Mouse (Mus musculus) liver (tissue): ENCODE measurements at regions not wholly inside any gene's neighbourhood (a gene's known extent, or its start where the extent isn't known, plus 50 kb on each side); places are given as distances from the start of the nearest gene placed in this dataset.
A peak's percentile ranks its signal among the peaks of the same experiment; 100 is the strongest.

ENCODE experiments used
- DNase-seq: peaks from one replicate; pipeline ENCODE4 v3.0.0-alpha.2; 2020; ENCODE audit warnings: mixed read lengths

DNA sequence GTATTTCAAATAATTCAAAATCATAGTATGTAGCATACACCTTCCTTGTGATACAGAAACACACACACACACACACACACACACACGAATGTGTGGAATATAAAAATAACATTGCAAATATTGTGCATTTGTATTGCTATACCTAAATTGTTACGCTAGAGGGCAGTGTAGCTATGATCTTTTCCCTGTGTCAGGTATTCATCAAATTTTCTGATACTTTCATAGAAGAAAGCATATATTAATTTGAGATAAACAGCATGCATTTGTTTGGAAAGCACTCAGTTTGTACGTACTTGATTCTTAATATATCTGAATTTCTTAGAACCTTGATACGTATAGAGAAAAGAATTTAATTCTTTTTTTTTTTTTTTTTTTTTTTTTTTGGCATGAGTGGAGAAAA is 1700.9 kb upstream of the Sel1l start:
- no peak for DNase-seq

DNA sequence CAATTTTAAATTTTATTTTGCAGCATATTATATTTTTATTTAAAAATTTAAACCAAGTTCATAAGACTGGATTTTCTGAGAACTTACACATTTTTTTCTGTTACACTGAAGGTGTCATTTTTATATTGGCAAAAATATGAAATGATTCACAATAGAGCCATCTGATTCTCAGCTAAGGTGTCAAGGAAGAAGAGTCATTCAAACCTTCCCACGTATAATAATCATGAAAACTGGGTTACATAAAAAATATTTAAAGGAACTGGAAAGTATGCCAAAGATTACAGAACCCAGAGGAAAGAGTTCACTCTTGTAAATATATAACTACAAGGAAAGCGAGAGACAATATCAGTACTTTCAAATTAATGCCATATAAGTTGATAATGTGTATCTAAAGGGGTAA is 1674.5 kb upstream of the Sel1l start:
- DNase-seq: no peak

DNA sequence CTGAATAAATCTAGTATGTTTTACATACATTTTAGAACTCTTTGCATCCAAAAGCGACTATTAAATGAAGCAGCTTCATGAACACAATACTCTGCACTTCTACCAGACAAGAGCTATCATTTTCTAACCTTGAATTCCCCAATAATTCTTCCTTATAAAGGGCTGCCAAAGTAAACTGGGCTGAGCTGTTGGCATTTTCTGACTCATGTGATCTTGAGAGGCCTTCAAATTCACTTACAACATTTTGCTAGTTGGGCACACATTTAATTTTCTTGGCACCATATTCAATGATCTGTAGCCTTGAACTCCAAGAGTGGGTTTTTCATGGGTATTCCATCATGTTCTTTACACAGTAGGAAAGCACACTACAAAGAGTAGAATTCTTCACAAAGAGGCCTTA is 1637.4 kb upstream of the Sel1l start:
- DNase-seq: no peak

DNA sequence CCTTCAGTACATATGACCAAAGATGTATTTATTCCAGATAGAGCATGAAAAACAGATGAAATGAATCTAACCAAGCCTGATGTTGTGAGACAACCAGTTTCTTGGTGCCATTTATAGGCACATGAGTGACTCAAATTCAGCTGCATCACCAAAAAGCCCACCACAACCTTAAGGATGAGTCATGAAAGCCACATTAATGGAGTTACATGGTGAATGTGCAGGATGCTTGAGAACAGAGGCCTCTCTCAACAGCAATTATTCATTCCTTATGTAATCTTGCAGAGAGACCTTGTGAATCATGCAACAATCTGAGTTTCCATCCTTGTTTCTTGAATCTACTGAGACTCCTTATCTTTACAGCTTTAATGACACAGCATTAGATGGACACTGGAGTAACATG is 1613.1 kb upstream of the Sel1l start:
- DNase-seq: no peak

- DNase-seq: no peak
Measured at GRCm38 (mm10) chr12:93449436-93449835, 1600.5 kb upstream of the Sel1l start.

DNA sequence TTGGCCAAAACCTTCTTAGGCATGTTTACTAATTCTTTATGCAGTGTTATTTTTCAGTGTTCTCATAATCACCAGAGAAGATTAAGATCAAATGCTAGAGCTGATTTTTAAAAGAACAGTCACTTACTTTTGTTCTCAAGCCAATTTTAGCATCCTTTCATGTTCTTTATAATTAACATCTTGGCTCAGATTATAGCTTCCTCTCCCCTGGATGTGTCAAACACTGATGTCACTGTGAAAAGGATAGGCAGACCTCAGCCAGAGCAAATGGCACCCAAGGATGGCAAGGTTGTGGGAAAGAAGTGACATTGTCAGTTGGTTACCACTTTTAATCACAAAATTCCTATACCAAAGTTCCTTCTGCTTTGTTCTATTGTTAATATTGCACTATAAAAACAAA is 1580.3 kb upstream of the Sel1l start:
- DNase-seq: no peak

DNA sequence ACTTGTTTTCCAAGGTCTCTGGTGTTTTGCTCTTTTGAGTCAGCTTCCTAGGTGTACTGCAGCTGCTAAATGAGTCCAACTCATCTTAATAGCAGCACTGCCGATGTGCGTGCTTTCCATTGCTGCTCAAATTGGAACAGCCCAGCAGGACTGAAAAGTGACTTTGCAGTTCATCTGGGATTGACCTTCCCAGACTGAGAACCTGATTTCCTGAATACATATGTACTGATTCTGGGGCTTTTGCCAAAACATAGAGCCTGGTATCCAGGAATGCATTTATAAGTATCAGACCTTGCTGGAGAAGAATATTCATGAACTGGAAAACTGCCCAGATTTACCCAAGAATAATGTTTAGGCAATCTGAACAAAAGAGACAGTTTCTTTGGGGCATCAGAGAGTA is 1579.0 kb upstream of the Sel1l start:
- DNase-seq: no peak

DNA sequence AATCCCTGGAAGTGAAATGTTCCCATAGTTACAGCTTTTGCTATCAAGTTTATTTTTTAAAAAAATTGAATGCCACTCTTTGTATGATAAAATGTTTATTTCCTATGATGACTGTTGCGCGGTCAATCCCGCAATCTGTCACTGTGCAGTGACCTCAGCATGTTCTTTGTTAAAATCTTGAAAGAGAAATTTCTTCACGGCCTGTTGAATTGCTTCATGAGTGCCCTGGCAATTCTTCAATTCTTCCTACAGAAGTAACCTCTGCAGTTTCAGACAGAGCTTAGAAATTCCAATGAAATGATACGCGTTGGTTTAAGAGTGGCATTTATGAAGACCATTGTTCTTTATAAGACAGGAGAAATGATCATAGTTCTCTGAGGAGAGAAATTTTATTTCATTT is 1567.4 kb upstream of the Sel1l start:
- DNase-seq: no peak

GRCm38 (mm10) chr12:93415791-93416190 is 1566.8 kb upstream of the Sel1l start:
- no peak for DNase-seq

DNA sequence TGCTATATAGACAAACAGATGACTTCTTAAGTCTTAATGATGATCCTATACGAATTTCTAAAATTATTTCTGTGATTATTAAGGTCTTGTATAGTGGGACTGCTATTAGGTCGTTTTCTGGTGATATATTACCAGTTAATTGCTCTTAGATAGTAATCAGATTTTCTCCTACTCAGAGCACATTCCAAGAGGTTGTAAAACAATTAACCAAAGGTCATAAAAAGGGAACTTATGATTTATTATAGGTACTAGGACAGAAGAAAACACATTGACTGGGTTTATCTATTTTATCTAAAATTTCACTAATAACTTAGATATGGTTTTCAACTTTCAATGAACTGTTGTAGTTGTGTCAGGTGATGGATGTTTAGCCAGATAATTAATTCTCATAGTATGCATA is 1536.6 kb upstream of the Sel1l start:
- no peak for DNase-seq

- no peak for DNase-seq
Measured at GRCm38 (mm10) chr12:93342933-93343332, 1494.0 kb upstream of the Sel1l start.

DNA sequence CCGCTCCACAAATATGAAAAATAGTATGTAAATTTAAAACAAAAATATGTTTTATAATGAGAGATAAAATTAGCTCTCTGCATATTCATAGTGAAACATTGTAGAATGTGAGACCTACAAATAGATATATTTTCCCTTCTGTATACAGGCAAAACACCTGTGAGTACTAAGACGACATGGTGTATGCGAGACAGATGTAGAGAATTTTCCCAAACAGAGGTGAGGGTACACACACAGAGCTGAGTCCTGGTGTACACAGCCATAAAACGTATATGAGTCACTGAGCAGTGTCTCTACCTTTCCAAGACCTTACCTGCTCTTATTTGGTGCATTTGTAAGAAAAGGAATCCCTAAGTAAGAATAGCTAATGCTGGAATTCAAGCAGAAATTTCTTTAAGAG is 1493.6 kb upstream of the Sel1l start:
- no peak for DNase-seq

DNA sequence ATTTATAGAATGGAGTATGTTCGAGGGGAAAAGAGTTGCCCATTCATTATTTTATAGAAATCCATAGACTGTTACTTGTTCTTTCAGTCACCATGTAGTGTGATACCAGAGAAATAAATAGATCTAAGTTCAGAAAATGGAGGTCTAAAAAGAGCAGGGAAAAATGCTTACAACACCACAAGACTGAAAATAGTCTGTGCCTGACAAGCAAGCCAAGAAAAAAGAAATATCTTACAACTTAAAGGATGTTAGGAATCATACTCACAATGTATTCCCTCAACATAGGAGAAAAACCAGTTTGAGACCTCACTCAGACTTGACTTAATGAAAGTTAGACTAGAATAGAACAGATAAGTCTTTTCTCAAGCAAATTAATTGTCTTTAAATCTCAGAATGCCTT is 1486.6 kb upstream of the Sel1l start:
- no peak for DNase-seq

- DNase-seq: no peak
Measured at GRCm38 (mm10) chr12:93312214-93312613, 1463.3 kb upstream of the Sel1l start.

- no peak for DNase-seq
Measured at GRCm38 (mm10) chr12:93281816-93282215, 1432.9 kb upstream of the Sel1l start.

DNA sequence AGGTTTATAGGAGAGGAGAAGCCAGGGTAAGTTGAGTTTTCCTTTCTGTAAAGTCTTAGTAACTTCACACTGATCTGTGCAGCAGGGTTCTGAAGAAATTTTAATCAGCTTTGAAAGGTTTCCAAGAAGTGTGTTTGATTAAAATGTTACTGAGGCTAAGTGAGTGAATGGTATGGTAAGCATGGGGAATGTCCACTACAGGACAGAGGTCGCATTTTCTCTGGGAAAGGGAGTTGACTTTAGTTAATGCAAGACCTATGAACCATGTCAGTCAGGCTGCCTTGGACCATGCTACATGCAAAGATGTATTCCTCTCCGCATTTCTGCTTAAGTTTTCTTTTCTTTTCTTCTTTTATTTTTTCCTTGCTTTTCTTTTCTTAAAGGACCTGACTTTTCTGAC is 1424.7 kb upstream of the Sel1l start:
- no peak for DNase-seq

GRCm38 (mm10) chr12:93230237-93230636 is 1381.3 kb upstream of the Sel1l start:
- DNase-seq: no peak

GRCm38 (mm10) chr12:93226826-93227225 is 1377.9 kb upstream of the Sel1l start:
- no peak for DNase-seq

DNA sequence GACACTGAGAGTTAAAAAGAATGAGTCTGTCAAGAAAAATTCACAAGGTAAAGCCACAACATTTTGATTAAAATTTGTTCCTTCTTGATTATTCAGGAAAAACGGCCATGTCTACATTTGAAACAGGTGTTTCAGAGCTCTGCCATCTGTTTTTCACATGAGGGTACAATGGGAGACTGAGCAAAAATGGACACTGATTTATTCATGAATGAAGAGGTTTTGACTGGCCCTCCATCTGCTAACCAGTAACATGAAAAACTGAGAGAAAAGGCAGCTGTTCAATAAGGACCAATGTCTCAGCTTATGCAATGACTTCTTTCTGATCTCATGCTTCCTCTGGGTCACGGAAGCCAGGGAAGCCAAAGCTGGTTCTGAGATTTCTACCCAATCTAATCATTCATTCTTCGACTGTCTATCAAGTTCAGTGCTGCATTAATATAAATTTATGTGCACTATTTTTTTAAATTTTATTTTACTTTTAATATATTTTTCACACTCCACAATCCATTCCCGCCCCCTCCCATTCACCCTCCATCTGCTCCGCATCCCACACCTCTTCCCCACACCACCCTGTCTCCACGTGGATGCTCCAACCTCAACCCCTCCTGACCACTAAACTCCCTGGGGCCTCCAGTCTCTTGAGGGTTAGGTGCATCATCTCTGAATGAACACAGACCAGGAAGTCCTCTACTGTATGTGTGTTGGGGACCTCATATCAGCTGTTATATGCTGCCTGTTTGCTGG is 1372.4 kb upstream of the Sel1l start:
- DNase-seq: no peak

- no peak for DNase-seq
Measured at GRCm38 (mm10) chr12:93207596-93207995, 1358.6 kb upstream of the Sel1l start.

DNA sequence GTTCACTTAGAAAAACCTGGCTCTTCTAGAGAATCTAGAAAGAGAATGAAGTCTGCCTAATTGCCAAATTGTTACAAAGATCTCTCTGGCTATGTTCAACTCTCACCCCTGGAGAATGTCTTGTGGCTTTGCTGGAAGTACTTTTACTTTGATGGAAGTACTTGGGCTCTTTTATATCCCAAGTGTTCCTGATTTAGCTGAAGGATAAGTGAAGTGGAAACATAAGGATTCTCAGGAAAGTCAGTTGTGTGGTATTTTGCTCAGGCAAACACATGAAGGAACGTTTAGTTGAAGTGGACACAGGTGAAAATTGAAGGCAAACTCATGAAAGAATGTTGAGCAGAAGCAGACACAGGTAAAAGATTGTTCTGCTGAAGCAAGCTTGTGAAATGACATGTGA is 1340.0 kb upstream of the Sel1l start:
- no peak for DNase-seq

DNA sequence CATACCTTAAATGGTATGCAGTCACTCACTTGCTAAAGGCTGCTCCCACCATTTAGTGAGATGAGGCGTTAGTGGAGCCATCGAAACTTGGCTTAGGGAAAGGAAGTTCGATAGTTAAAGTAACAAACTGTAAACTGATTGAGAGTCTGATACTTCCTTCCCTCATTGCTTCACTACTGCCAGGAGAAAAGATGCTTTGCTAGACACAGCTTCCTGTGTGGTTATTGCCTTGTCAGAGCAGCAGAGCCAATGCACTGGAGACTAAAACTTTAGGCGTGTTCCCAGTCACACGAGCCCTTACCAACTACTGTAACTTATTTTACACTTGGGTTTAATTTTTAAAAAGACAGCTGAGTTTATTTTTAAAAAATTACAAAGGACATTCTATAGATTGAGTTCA is 1324.8 kb upstream of the Sel1l start:
- no peak for DNase-seq

DNA sequence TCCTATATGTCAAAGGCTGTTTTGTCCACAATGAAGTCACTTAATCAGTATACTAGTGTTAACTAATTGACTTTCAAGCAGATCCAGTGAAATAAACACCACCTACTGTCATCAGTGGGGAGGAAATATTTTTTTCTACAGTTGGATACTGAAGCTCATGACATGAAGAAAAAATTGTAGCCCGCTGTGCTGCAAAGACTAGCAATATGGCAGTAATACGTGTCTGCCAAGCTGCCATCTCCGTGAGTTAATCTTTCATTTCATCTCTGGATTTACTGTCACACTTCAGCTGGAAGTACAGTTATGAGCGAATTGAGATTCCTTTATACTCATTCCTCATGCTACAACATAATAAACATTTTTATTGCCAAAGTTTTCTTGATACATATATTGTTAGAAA is 1311.3 kb upstream of the Sel1l start:
- DNase-seq: no peak

GRCm38 (mm10) chr12:93152618-93153245 is 1303.8 kb upstream of the Sel1l start:
- DNase-seq: peak; percentile 31

- no peak for DNase-seq
Measured at GRCm38 (mm10) chr12:93151530-93151929, 1302.6 kb upstream of the Sel1l start.
